Mouse (Mus musculus): ENCODE measurements at regions not wholly inside any gene's neighbourhood (a gene's known extent, or its start where the extent isn't known, plus 50 kb on each side); places are given as distances from the start of the nearest gene placed in this dataset.

- Histone ChIP-seq H3K36me3 (ENCODE audit: insufficient read depth, low read length) (no peaks in the 10 kb centered on the region), H3K4me1 (ENCODE audit: insufficient read depth, low read length) (0 out of 2 replicates have a peak, but pooled peaks cover 3% of the 10 kb centered on the region), H3K4me2 (replicated peaks; ENCODE audit: low read depth, low read length) (no peak overlapping the region), H3K27me3 (ENCODE audit: insufficient read depth, low read length) (peaks cover 5% of the 10 kb centered on the region), H3K4me3 (ENCODE audit: low read length) (no peak overlapping the region), H3K9me3 (ENCODE audit: low read length) (no peaks in the 10 kb centered on the region), H3K9ac (replicated peaks; ENCODE audit: low read length) (no peak overlapping the region), H3K27ac (ENCODE audit: low read length) (no peak overlapping the region)
- ATAC-seq (ENCODE audit: low FRiP score, low TSS enrichment), result no peak
- 82% methylated on average over 3 of the region's 3 CpGs for WGBS
These were observed 299.0 kb upstream of the Irx4 start for GRCm38 (mm10) chr13:72961291-72961690.

- H3K27ac ChIP-seq (ENCODE audit: low read length), result no peak overlapping the region
- no peak overlapping the region for H3K9ac ChIP-seq (replicated peaks; ENCODE audit: low read length)
- H3K4me2 ChIP-seq (replicated peaks; ENCODE audit: low read depth, low read length), result no peak overlapping the region
- 89% methylated on average over 4 of the region's 4 CpGs for WGBS
- 0 out of 2 replicates have a peak, but pooled peaks cover 3% of the 10 kb centered on the region for H3K27me3 ChIP-seq (ENCODE audit: insufficient read depth, low read length)
- H3K9me3 ChIP-seq (ENCODE audit: low read length), result no peaks in the 10 kb centered on the region
- H3K36me3 ChIP-seq (ENCODE audit: insufficient read depth, low read length), result no peaks in the 10 kb centered on the region
- H3K4me3 ChIP-seq (ENCODE audit: low read length), result no peak overlapping the region
- H3K4me1 ChIP-seq (ENCODE audit: insufficient read depth, low read length), result no peaks in the 10 kb centered on the region
- no peak for ATAC-seq (ENCODE audit: low FRiP score, low TSS enrichment)
These were observed 288.1 kb upstream of the Irx4 start for GRCm38 (mm10) chr13:72972165-72972564.

- Histone ChIP-seq H3K4me3 (ENCODE audit: low read length) (no peak overlapping the region), H3K36me3 (ENCODE audit: insufficient read depth, low read length) (no peaks in the 10 kb centered on the region), H3K4me1 (ENCODE audit: insufficient read depth, low read length) (no peaks in the 10 kb centered on the region), H3K9me3 (ENCODE audit: low read length) (no peaks in the 10 kb centered on the region), H3K4me2 (replicated peaks; ENCODE audit: low read depth, low read length) (no peak overlapping the region), H3K9ac (replicated peaks; ENCODE audit: low read length) (no peak overlapping the region), H3K27me3 (ENCODE audit: insufficient read depth, low read length) (0 out of 2 replicates have a peak, but pooled peaks cover 3% of the 10 kb centered on the region), H3K27ac (ENCODE audit: low read length) (no peak overlapping the region)
- 41% methylated on average over 1 of the region's 1 CpGs for WGBS
- no peak for ATAC-seq (ENCODE audit: low FRiP score, low TSS enrichment)
These were observed 287.4 kb upstream of the Irx4 start for GRCm38 (mm10) chr13:72972894-72973293.

- Histone ChIP-seq H3K9me3 (ENCODE audit: low read length) (no peaks in the 10 kb centered on the region), H3K27me3 (ENCODE audit: insufficient read depth, low read length) (0 out of 2 replicates have a peak, but pooled peaks cover 3% of the 10 kb centered on the region), H3K27ac (ENCODE audit: low read length) (no peak overlapping the region), H3K4me2 (replicated peaks; ENCODE audit: low read depth, low read length) (no peak overlapping the region), H3K4me3 (ENCODE audit: low read length) (no peak overlapping the region), H3K4me1 (ENCODE audit: insufficient read depth, low read length) (no peaks in the 10 kb centered on the region), H3K36me3 (ENCODE audit: insufficient read depth, low read length) (no peaks in the 10 kb centered on the region), H3K9ac (replicated peaks; ENCODE audit: low read length) (no peak overlapping the region)
- no peak for ATAC-seq (ENCODE audit: low FRiP score, low TSS enrichment)
- WGBS, result 82% methylated on average over 6 of the region's 6 CpGs
These were observed 283.1 kb upstream of the Irx4 start for GRCm38 (mm10) chr13:72977213-72977612.

- Histone ChIP-seq H3K9me3 (ENCODE audit: low read length) (no peaks in the 10 kb centered on the region), H3K4me2 (replicated peaks; ENCODE audit: low read depth, low read length) (no peak overlapping the region), H3K4me3 (ENCODE audit: low read length) (no peak overlapping the region), H3K9ac (replicated peaks; ENCODE audit: low read length) (no peak overlapping the region), H3K36me3 (ENCODE audit: insufficient read depth, low read length) (no peaks in the 10 kb centered on the region), H3K27ac (ENCODE audit: low read length) (no peak overlapping the region), H3K27me3 (ENCODE audit: insufficient read depth, low read length) (no peaks in the 10 kb centered on the region), H3K4me1 (ENCODE audit: insufficient read depth, low read length) (no peaks in the 10 kb centered on the region)
- WGBS, result 69% methylated on average over 3 of the region's 3 CpGs
- no peak for ATAC-seq (ENCODE audit: low FRiP score, low TSS enrichment)
These were observed 282.3 kb upstream of the Irx4 start for GRCm38 (mm10) chr13:72977971-72978370.

- no peaks in the 10 kb centered on the region for H3K27me3 ChIP-seq (ENCODE audit: insufficient read depth, low read length)
- no peaks in the 10 kb centered on the region for H3K36me3 ChIP-seq (ENCODE audit: insufficient read depth, low read length)
- no peaks in the 10 kb centered on the region for H3K4me1 ChIP-seq (ENCODE audit: insufficient read depth, low read length)
- no peak overlapping the region for H3K4me3 ChIP-seq (ENCODE audit: low read length)
- no peak for ATAC-seq (ENCODE audit: low FRiP score, low TSS enrichment)
- H3K9me3 ChIP-seq (ENCODE audit: low read length), result no peaks in the 10 kb centered on the region
- H3K4me2 ChIP-seq (replicated peaks; ENCODE audit: low read depth, low read length), result no peak overlapping the region
- no peak overlapping the region for H3K27ac ChIP-seq (ENCODE audit: low read length)
- no peak overlapping the region for H3K9ac ChIP-seq (replicated peaks; ENCODE audit: low read length)
These were observed 281.3 kb upstream of the Irx4 start for GRCm38 (mm10) chr13:72978966-72979365.

GRCm38 (mm10) chr13:72992589-72993409 lies 267.5 kb upstream of the Irx4 start:
- Histone ChIP-seq H3K4me1 (ENCODE audit: insufficient read depth, low read length) (no peaks in the 10 kb centered on the region), H3K27me3 (ENCODE audit: insufficient read depth, low read length) (no peaks in the 10 kb centered on the region), H3K36me3 (ENCODE audit: insufficient read depth, low read length) (no peaks in the 10 kb centered on the region), H3K9me3 (ENCODE audit: low read length) (no peaks in the 10 kb centered on the region), H3K4me2 (replicated peaks; ENCODE audit: low read depth, low read length) (no peak overlapping the region), H3K27ac (ENCODE audit: low read length) (no peak overlapping the region), H3K4me3 (ENCODE audit: low read length) (no peak overlapping the region), H3K9ac (replicated peaks; ENCODE audit: low read length) (no peak overlapping the region)
- ATAC-seq (ENCODE audit: low FRiP score, low TSS enrichment), result no peak
- WGBS, result 68% methylated on average over 17 of the region's 17 CpGs

- no peak overlapping the region for H3K4me2 ChIP-seq (replicated peaks; ENCODE audit: low read depth, low read length)
- H3K4me3 ChIP-seq (ENCODE audit: low read length), result no peak overlapping the region
- 92% methylated on average over 3 of the region's 3 CpGs for WGBS
- no peaks in the 10 kb centered on the region for H3K4me1 ChIP-seq (ENCODE audit: insufficient read depth, low read length)
- H3K36me3 ChIP-seq (ENCODE audit: insufficient read depth, low read length), result no peaks in the 10 kb centered on the region
- ATAC-seq (ENCODE audit: low FRiP score, low TSS enrichment), result no peak
- H3K9ac ChIP-seq (replicated peaks; ENCODE audit: low read length), result no peak overlapping the region
- no peaks in the 10 kb centered on the region for H3K27me3 ChIP-seq (ENCODE audit: insufficient read depth, low read length)
- H3K27ac ChIP-seq (ENCODE audit: low read length), result no peak overlapping the region
- no peaks in the 10 kb centered on the region for H3K9me3 ChIP-seq (ENCODE audit: low read length)
These were observed 266.8 kb upstream of the Irx4 start for GRCm38 (mm10) chr13:72993410-72993858.

- Histone ChIP-seq H3K27me3 (ENCODE audit: insufficient read depth, low read length) (no peaks in the 10 kb centered on the region), H3K27ac (ENCODE audit: low read length) (no peak overlapping the region), H3K9ac (replicated peaks; ENCODE audit: low read length) (no peak overlapping the region), H3K4me2 (replicated peaks; ENCODE audit: low read depth, low read length) (no peak overlapping the region), H3K4me3 (ENCODE audit: low read length) (no peak overlapping the region), H3K4me1 (ENCODE audit: insufficient read depth, low read length) (no peaks in the 10 kb centered on the region), H3K36me3 (ENCODE audit: insufficient read depth, low read length) (no peaks in the 10 kb centered on the region), H3K9me3 (ENCODE audit: low read length) (no peaks in the 10 kb centered on the region)
- ATAC-seq (ENCODE audit: low FRiP score, low TSS enrichment), result no peak
These were observed 265.7 kb upstream of the Irx4 start for GRCm38 (mm10) chr13:72994538-72994937.

GRCm38 (mm10) chr13:73008856-73009546 lies 251.3 kb upstream of the Irx4 start:
- Histone ChIP-seq H3K27me3 (ENCODE audit: insufficient read depth, low read length) (peaks cover 32% of the 10 kb centered on the region), H3K9ac (replicated peaks; ENCODE audit: low read length) (no peak overlapping the region), H3K27ac (ENCODE audit: low read length) (no peak overlapping the region), H3K9me3 (ENCODE audit: low read length) (no peaks in the 10 kb centered on the region), H3K4me3 (ENCODE audit: low read length) (no peak overlapping the region), H3K36me3 (ENCODE audit: insufficient read depth, low read length) (no peaks in the 10 kb centered on the region), H3K4me2 (replicated peaks; ENCODE audit: low read depth, low read length) (peak overlapping the region; percentile 26; the same call in 1 of the 2 replicates), H3K4me1 (ENCODE audit: insufficient read depth, low read length) (no peaks in the 10 kb centered on the region)
- peak; percentile 19; the same call in 1 of the 2 replicates for ATAC-seq (ENCODE audit: low FRiP score, low TSS enrichment)
- WGBS, result 38% methylated on average over 22 of the region's 22 CpGs
